In the genomic region with DNA sequence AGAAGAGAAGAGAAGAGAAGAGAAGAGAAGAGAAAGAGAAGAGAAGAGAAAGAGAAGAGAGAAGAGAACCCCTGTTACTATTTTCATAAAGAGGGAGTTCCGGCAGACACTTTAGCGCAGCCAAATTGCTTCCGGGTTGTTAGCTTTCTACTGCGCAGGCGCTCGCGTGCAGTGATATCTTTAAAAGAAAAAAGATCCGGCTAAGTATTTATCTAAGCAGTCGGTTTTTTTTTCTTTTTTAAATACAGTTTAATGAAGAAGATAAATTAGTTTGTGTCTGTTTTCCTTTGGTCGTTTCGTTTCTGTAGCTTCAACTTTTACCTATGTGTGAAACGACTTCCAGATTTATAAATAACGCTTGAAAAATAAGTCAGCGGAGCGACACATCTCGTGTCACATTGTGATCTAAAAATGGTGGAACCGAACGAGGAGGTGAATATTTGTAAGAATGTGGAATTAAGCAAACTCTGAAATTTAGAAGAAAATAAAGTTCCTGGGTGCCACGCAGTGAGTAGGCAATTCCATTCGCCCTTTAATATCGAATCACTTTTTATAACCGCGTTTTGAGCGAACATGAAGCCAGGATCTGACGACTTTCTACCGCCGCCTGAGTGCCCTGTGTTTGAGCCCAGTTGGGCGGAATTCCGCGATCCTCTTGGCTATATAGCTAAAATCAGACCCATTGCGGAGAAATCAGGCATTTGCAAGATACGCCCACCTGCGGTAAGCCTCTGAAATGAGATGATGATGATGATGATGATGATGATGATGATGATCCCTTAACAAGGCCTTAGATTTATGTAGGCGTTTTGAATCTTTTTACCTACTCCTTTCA, we compare ENCODE assay signal across 1 mouse cellular context.
TF ChIP-seq lines count a peak whose summit lies in the region.

Gene Kdm5d (plus strand): TSS at position 396 of the 835 bp plus-strand sequence.

TF ChIP-seq in CH12.LX, 34 proteins besides CTCF, POLR2A, EP300 and RAD21:
- TF ChIP-seq KAT2A (IDR thresholded peaks at IDR 0.05; ENCODE audit: insufficient replicate concordance, low read length): no peak
- no peak for TF ChIP-seq HCFC1 (IDR thresholded peaks at IDR 0.05; ENCODE audit: low read depth, low read length)
- no peak for TF ChIP-seq MYC (IDR thresholded peaks at IDR 0.05; ENCODE audit: low read depth, low read length)
- no peak for TF ChIP-seq ETS1 (conservative IDR thresholded peaks at IDR 0.05; ENCODE audit: low read depth, low read length)
- TF ChIP-seq CHD1 (IDR thresholded peaks at IDR 0.05; ENCODE audit: low read depth, low read length): no peak
- TF ChIP-seq SIN3A (IDR thresholded peaks at IDR 0.05; ENCODE audit: low read length): no peak
- TF ChIP-seq RCOR1 (conservative IDR thresholded peaks at IDR 0.05; ENCODE audit: low read depth, low read length): no peak
- TF ChIP-seq ZC3H11A (IDR thresholded peaks at IDR 0.05; ENCODE audit: low read depth, low read length): no peak
- no peak for TF ChIP-seq JUN (IDR thresholded peaks at IDR 0.05; ENCODE audit: insufficient read depth, low read depth, low read length)
- no peak for TF ChIP-seq TCF12 (IDR thresholded peaks at IDR 0.05; ENCODE audit: low read depth, low read length)
- no peak for TF ChIP-seq BHLHE40 (IDR thresholded peaks at IDR 0.05; ENCODE audit: low read depth, low read length)
- no peak for TF ChIP-seq USF2 (conservative IDR thresholded peaks at IDR 0.05; ENCODE audit: low read depth, low read length)
- no peak for TF ChIP-seq MEF2A (IDR thresholded peaks at IDR 0.05; ENCODE audit: borderline replicate concordance, low read depth, low read length)
- no peak for TF ChIP-seq GABPA (IDR thresholded peaks at IDR 0.05; ENCODE audit: insufficient replicate concordance, low read depth, low read length)
- TF ChIP-seq MAFK (IDR thresholded peaks at IDR 0.05; ENCODE audit: insufficient replicate concordance, low read length): no peak
- no peak for TF ChIP-seq JUND (conservative IDR thresholded peaks at IDR 0.05; ENCODE audit: low read depth, low read length)
- no peak for TF ChIP-seq USF1 (IDR thresholded peaks at IDR 0.05; ENCODE audit: low read depth, low read length)
- no peak for TF ChIP-seq MAX (IDR thresholded peaks at IDR 0.05; ENCODE audit: low read length)
- no peak for TF ChIP-seq UBTF (IDR thresholded peaks at IDR 0.05; ENCODE audit: low read depth, low read length)
- no peak for TF ChIP-seq E2F4 (IDR thresholded peaks at IDR 0.05; ENCODE audit: insufficient replicate concordance, low read depth, low read length)
